Mouse (Mus musculus): ENCODE measurements at regions not wholly inside any gene's neighbourhood (a gene's known extent, or its start where the extent isn't known, plus 50 kb on each side); places are given as distances from the start of the nearest gene placed in this dataset.

GRCm38 (mm10) chr1:177645327-177645726 lies 84.3 kb upstream of the 1700016C15Rik start:
- no peaks in the 10 kb centered on the region for H3K4me1 ChIP-seq (ENCODE audit: control insufficient read depth, insufficient read depth, low read length)
- 75% methylated on average over 4 of the region's 4 CpGs for WGBS
- TF ChIP-seq CTCF (IDR thresholded peaks at IDR 0.05; ENCODE audit: insufficient read depth, low read length): no peak
- TF ChIP-seq POLR2A (IDR thresholded peaks at IDR 0.05; ENCODE audit: borderline replicate concordance, extremely low read depth, low read depth, low read length): no peak
- DNase-seq: no peak
- no peak overlapping the region for H3K4me3 ChIP-seq (replicated peaks; ENCODE audit: extremely low read depth, low read depth, low read length)

GRCm38 (mm10) chr1:177645897-177646535 lies 83.6 kb upstream of the 1700016C15Rik start:
- WGBS: 75% methylated on average over 5 of the region's 5 CpGs
- Histone ChIP-seq H3K4me3 (replicated peaks; ENCODE audit: extremely low read depth, low read depth, low read length) (no peak overlapping the region), H3K4me1 (ENCODE audit: control insufficient read depth, insufficient read depth, low read length) (no peaks in the 10 kb centered on the region)
- no peak for TF ChIP-seq POLR2A (IDR thresholded peaks at IDR 0.05; ENCODE audit: borderline replicate concordance, extremely low read depth, low read depth, low read length)
- no peak for TF ChIP-seq CTCF (IDR thresholded peaks at IDR 0.05; ENCODE audit: insufficient read depth, low read length)
- DNase-seq: no peak

GRCm38 (mm10) chr1:177647876-177648275 lies 81.7 kb upstream of the 1700016C15Rik start:
- Histone ChIP-seq H3K4me1 (ENCODE audit: control insufficient read depth, insufficient read depth, low read length) (no peaks in the 10 kb centered on the region), H3K4me3 (replicated peaks; ENCODE audit: extremely low read depth, low read depth, low read length) (no peak overlapping the region)
- no peak for DNase-seq
- 92% methylated on average over 1 of the region's 1 CpGs for WGBS
- TF ChIP-seq CTCF (IDR thresholded peaks at IDR 0.05; ENCODE audit: insufficient read depth, low read length) (no peak), POLR2A (IDR thresholded peaks at IDR 0.05; ENCODE audit: borderline replicate concordance, extremely low read depth, low read depth, low read length) (no peak)

- TF ChIP-seq CTCF (IDR thresholded peaks at IDR 0.05; ENCODE audit: insufficient read depth, low read length) (no peak), POLR2A (IDR thresholded peaks at IDR 0.05; ENCODE audit: borderline replicate concordance, extremely low read depth, low read depth, low read length) (no peak)
- no peak for DNase-seq
- WGBS: 47% methylated on average over 4 of the region's 4 CpGs
- Histone ChIP-seq H3K4me1 (ENCODE audit: control insufficient read depth, insufficient read depth, low read length) (no peaks in the 10 kb centered on the region), H3K4me3 (replicated peaks; ENCODE audit: extremely low read depth, low read depth, low read length) (no peak overlapping the region)
These were observed 80.6 kb upstream of the 1700016C15Rik start for GRCm38 (mm10) chr1:177648974-177649373.

- TF ChIP-seq CTCF (IDR thresholded peaks at IDR 0.05; ENCODE audit: insufficient read depth, low read length): no peak
- no peak for TF ChIP-seq POLR2A (IDR thresholded peaks at IDR 0.05; ENCODE audit: borderline replicate concordance, extremely low read depth, low read depth, low read length)
- no peak overlapping the region for H3K4me3 ChIP-seq (replicated peaks; ENCODE audit: extremely low read depth, low read depth, low read length)
- no peaks in the 10 kb centered on the region for H3K4me1 ChIP-seq (ENCODE audit: control insufficient read depth, insufficient read depth, low read length)
- 72% methylated on average over 5 of the region's 5 CpGs for WGBS
- DNase-seq: no peak
These were observed 78.4 kb upstream of the 1700016C15Rik start for GRCm38 (mm10) chr1:177651219-177651618.

GRCm38 (mm10) chr1:177663163-177663562 lies 66.5 kb upstream of the 1700016C15Rik start:
- Histone ChIP-seq H3K4me3 (replicated peaks; ENCODE audit: extremely low read depth, low read depth, low read length) (no peak overlapping the region), H3K4me1 (ENCODE audit: control insufficient read depth, insufficient read depth, low read length) (no peaks in the 10 kb centered on the region)
- TF ChIP-seq CTCF (IDR thresholded peaks at IDR 0.05; ENCODE audit: insufficient read depth, low read length) (no peak), POLR2A (IDR thresholded peaks at IDR 0.05; ENCODE audit: borderline replicate concordance, extremely low read depth, low read depth, low read length) (no peak)
- DNase-seq: no peak
- 71% methylated on average over 7 of the region's 7 CpGs for WGBS

- H3K4me1 ChIP-seq (ENCODE audit: control insufficient read depth, insufficient read depth, low read length): no peaks in the 10 kb centered on the region
- 76% methylated on average over 8 of the region's 8 CpGs for WGBS
- no peak for DNase-seq
- TF ChIP-seq POLR2A (IDR thresholded peaks at IDR 0.05; ENCODE audit: borderline replicate concordance, extremely low read depth, low read depth, low read length) (no peak), CTCF (IDR thresholded peaks at IDR 0.05; ENCODE audit: insufficient read depth, low read length) (no peak)
- H3K4me3 ChIP-seq (replicated peaks; ENCODE audit: extremely low read depth, low read depth, low read length): no peak overlapping the region
These were observed 62.4 kb upstream of the 1700016C15Rik start for GRCm38 (mm10) chr1:177667041-177667791.

- no peak for TF ChIP-seq CTCF (IDR thresholded peaks at IDR 0.05; ENCODE audit: insufficient read depth, low read length)
- no peak for TF ChIP-seq POLR2A (IDR thresholded peaks at IDR 0.05; ENCODE audit: borderline replicate concordance, extremely low read depth, low read depth, low read length)
- DNase-seq: no peak
- no peaks in the 10 kb centered on the region for H3K4me1 ChIP-seq (ENCODE audit: control insufficient read depth, insufficient read depth, low read length)
- 84% methylated on average over 1 of the region's 1 CpGs for WGBS
- H3K4me3 ChIP-seq (replicated peaks; ENCODE audit: extremely low read depth, low read depth, low read length): no peak overlapping the region
These were observed 59.0 kb upstream of the 1700016C15Rik start for GRCm38 (mm10) chr1:177670576-177670975.

- TF ChIP-seq CTCF (IDR thresholded peaks at IDR 0.05; ENCODE audit: insufficient read depth, low read length): no peak
- no peak for TF ChIP-seq POLR2A (IDR thresholded peaks at IDR 0.05; ENCODE audit: borderline replicate concordance, extremely low read depth, low read depth, low read length)
- no peaks in the 10 kb centered on the region for H3K4me1 ChIP-seq (ENCODE audit: control insufficient read depth, insufficient read depth, low read length)
- WGBS: 85% methylated on average over 5 of the region's 5 CpGs
These were observed 53.0 kb upstream of the 1700016C15Rik start for GRCm38 (mm10) chr1:177676657-177677056.

GRCm38 (mm10) chr1:177678832-177679231 lies 50.8 kb upstream of the 1700016C15Rik start:
- Histone ChIP-seq H3K4me3 (replicated peaks; ENCODE audit: extremely low read depth, low read depth, low read length) (no peak overlapping the region), H3K4me1 (ENCODE audit: control insufficient read depth, insufficient read depth, low read length) (no peaks in the 10 kb centered on the region)
- no peak for DNase-seq
- TF ChIP-seq CTCF (IDR thresholded peaks at IDR 0.05; ENCODE audit: insufficient read depth, low read length) (no peak), POLR2A (IDR thresholded peaks at IDR 0.05; ENCODE audit: borderline replicate concordance, extremely low read depth, low read depth, low read length) (no peak)
- 80% methylated on average over 4 of the region's 4 CpGs for WGBS

More at GRCm38 (mm10) chr1:177676657-177677056, 53.0 kb upstream of the 1700016C15Rik start:
- DNase-seq: no peak
- H3K4me3 ChIP-seq (replicated peaks; ENCODE audit: extremely low read depth, low read depth, low read length): no peak overlapping the region

Measured in lung, adult 2 months (tissue).